Mouse (Mus musculus): ENCODE measurements around the gene Fndc3b.

The Fndc3b gene

GRCm38 (mm10) chr3:27616421-27617236 lies 94.5 kb downstream of the Fndc3b start:
- no peak for DNase-seq

- DNase-seq: no peak
These were observed 95.6 kb downstream of the Fndc3b start for GRCm38 (mm10) chr3:27615479-27615878.

- DNase-seq: no peak
These were observed 97.3 kb downstream of the Fndc3b start for GRCm38 (mm10) chr3:27613828-27614227.

GRCm38 (mm10) chr3:27613011-27613410 lies 98.1 kb downstream of the Fndc3b start:
- DNase-seq: no peak

- DNase-seq: no peak
These were observed 99.1 kb downstream of the Fndc3b start for GRCm38 (mm10) chr3:27611986-27612385.

GRCm38 (mm10) chr3:27610547-27610946 lies 100.6 kb downstream of the Fndc3b start:
- DNase-seq: no peak

GRCm38 (mm10) chr3:27610089-27610488 lies 101.0 kb downstream of the Fndc3b start:
- DNase-seq: no peak

GRCm38 (mm10) chr3:27607796-27608151 lies 103.3 kb downstream of the Fndc3b start:
- DNase-seq: no peak

- peak; percentile 31 for DNase-seq
These were observed 103.9 kb downstream of the Fndc3b start for GRCm38 (mm10) chr3:27607081-27607795.

GRCm38 (mm10) chr3:27606626-27607025 lies 104.5 kb downstream of the Fndc3b start:
- no peak for DNase-seq

GRCm38 (mm10) chr3:27605613-27606012 lies 105.5 kb downstream of the Fndc3b start:
- no peak for DNase-seq

- no peak for DNase-seq
These were observed 106.0 kb downstream of the Fndc3b start for GRCm38 (mm10) chr3:27605081-27605480.

GRCm38 (mm10) chr3:27604629-27605028 lies 106.5 kb downstream of the Fndc3b start:
- DNase-seq: no peak

- DNase-seq: no peak
These were observed 107.0 kb downstream of the Fndc3b start for GRCm38 (mm10) chr3:27603905-27604620.

GRCm38 (mm10) chr3:27600645-27601044 lies 110.5 kb downstream of the Fndc3b start:
- DNase-seq: no peak

GRCm38 (mm10) chr3:27600197-27600596 lies 110.9 kb downstream of the Fndc3b start:
- no peak for DNase-seq

- no peak for DNase-seq
These were observed 112.4 kb downstream of the Fndc3b start for GRCm38 (mm10) chr3:27598437-27599382.

GRCm38 (mm10) chr3:27593485-27594138 lies 117.5 kb downstream of the Fndc3b start:
- DNase-seq: no peak

- no peak for DNase-seq
These were observed 118.2 kb downstream of the Fndc3b start for GRCm38 (mm10) chr3:27592728-27593484.

- DNase-seq: no peak
These were observed 120.3 kb downstream of the Fndc3b start for GRCm38 (mm10) chr3:27590823-27591222.

- no peak for DNase-seq
These were observed 121.8 kb downstream of the Fndc3b start for GRCm38 (mm10) chr3:27589305-27589704.
